Mouse (Mus musculus): Measurements from ENCODE around the gene Stab1.

DNA sequence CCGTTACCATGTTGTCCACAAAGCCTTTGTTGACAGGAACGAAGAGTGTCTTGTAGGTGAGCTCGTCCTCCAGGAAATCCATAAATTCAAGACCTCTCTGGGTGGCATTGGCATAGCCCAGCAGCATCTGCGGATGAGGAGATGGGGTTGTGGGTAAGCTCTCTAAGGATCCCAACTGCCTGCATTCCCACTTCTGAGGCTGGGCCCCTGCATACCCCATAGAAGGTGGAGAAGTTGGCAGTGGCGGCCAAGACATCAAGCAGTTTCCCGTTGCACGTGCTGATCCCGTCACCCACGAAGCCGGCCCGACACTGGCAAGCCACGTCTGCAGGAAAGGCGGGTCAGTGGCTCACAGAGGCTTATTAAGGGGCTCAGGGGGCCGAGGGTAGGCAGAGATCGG is 28.3 kb downstream of the Stab1 start:
- TF ChIP-seq CTCF (IDR thresholded peaks at IDR 0.05; ENCODE audit: extremely low read depth, insufficient read depth, low read length) (no peak), POLR2A (IDR thresholded peaks at IDR 0.05; ENCODE audit: extremely low read depth, insufficient read depth, low read length) (no peak)

Data from cortical plate, adult 2 months (tissue).